Mouse (Mus musculus) lung, adult 2 months (tissue): ENCODE results near the gene Serf2. TPM values are rescaled to one million over a fixed set of nuclear protein-coding genes. Genes with fewer than 3 reads are reported as not detected.
A peak's percentile ranks its signal among the peaks of the same experiment; 100 is the strongest.

Experiments used
- DNase-seq: peaks from one replicate; pipeline ENCODE4 v3.0.0; 2022
- H3K4me1 ChIP-seq: fragments of 200-500 bp; 2 replicates; pipeline ENCODE4 v1.6.1; 2011; ENCODE audit warnings: low read length; ENCODE audit not compliant: control insufficient read depth, insufficient read depth
- H3K4me3 ChIP-seq: fragments of 200-500 bp; replicated peaks from 2 replicates; pipeline ENCODE3; 2011; ENCODE audit warnings: low read depth, mild to moderate bottlenecking, control low read depth, low read length; ENCODE audit errors: extremely low read depth
- CTCF ChIP-seq: fragments of 200-500 bp; IDR thresholded peaks from 2 replicates; pipeline ENCODE4 v1.5.1; 2011; ENCODE audit warnings: mild to moderate bottlenecking, low read length, control low read depth; ENCODE audit not compliant: insufficient read depth
- POLR2A ChIP-seq: fragments of 200-500 bp; IDR thresholded peaks from 2 replicates; pipeline ENCODE4 v1.6.1; 2011; ENCODE audit warnings: low read depth, mild to moderate bottlenecking, control low read depth, low read length, borderline replicate concordance; ENCODE audit errors: extremely low read depth
- WGBS: fragments of 180-500 bp; shearing (Covaris S2); methylation state at CpG from one replicate; pipeline ENCODE4 v1.1.7; 2018; 5-methylcytosine and 5-hydroxymethylcytosine counted together
- polyA plus RNA-seq: library from polyadenylated mRNA; depleted of rRNA; stranded (reverse); fragments of >200 nt; gene quantifications from 2 replicates; pipeline ENCODE4 v1.2.3, GENCODE M21; 2012; rRNA removed

The Serf2 gene
- 227 and 315 TPM in 2 replicates for polyA plus RNA-seq

DNA sequence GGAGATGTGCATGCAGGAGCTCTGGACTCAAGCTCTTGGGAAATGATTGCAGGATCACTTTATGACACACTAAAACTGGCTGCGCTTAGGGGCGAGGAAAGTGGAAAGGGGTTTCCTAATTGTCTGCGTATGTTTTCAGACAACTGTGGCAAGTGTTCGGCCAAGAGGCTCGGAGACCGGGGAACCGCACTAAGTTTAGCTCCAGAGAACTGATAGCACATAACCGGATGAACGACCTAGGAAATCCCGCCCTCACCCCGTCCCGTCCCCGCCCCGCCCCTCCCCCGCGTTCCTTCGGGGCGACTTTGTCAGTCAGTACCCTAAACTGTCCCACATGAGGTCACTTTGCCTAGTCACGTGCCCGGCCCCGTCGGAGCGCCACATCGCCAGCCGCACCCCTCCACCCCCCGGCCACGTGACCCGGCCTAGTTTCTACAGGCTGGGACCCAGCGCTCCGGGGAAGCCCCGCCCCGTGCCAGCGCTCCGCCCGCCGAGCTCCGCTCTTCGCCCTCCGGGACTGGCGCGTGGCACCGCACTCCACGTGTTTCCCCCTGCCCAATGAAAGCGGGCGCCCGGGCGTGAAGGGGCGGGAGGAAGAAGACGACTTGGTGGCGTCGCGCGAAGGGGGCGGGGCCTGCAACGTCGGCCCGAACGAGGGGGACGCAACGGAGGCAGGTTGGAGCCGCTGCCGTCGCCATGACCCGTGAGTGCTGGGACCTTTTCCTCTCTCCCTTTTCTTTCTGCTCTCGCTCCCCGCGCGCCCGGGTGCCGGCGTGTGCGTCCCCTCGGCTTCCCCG lies at the start of gene Serf2:
TSS of gene Serf2 (plus strand) at position 457 of the 797 bp plus-strand sequence.
- TF ChIP-seq CTCF = no peak
- TF ChIP-seq POLR2A = peak; percentile 98
- peak; percentile 99 for DNase-seq
- under 1% methylated on average over 71 of the region's 74 CpGs for WGBS
- no peaks in the 10 kb centered on the region; the same call in 1 of the 2 replicates for H3K4me1 ChIP-seq
- peak within 1 kb of the TSS; percentile 97 for H3K4me3 ChIP-seq

DNA sequence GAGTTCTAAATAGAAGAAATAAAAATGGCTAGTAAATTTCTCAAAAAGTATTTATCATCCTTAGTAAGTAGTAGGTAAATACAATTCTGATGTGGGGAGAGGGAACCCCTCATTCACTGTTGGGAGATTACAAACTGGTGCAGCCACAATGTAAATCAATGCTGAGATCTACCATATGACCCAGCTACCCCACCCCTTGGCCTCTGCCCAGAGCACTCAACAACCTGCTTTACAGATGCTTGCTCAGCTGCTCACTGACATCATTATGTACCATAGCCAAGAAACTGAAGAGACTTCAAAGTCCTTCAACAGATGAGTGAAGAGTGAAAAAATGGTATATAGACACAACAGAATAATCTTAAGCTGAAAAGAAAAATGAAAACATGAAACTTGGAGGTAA lies 45.7 kb upstream of the Serf2 start:
- DNase-seq = no peak
- TF ChIP-seq POLR2A (no peak), CTCF (no peak)
- no peak overlapping the region for H3K4me3 ChIP-seq
- H3K4me1 ChIP-seq = no peaks in the 10 kb centered on the region

DNA sequence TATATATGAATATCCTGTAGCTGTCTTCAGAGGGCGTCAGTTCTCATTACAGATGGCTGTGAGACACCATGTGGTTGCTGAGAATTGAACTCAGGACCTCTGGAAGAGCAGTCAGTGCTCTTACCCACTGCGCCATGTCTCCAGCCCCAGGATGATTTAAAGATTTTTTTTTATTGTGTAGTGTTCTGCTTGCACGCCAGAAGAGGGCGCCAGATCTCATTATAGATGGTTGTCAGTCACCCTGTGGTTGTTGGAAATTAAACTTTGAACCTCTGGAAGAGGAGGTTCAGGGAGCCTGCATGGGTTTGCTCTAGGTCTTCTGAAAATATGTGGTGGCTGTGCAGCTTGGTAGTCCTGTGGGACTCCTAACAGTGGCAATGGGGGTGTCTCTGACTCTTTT lies 40.8 kb upstream of the Serf2 start:
- no peak overlapping the region for H3K4me3 ChIP-seq
- 38% methylated on average over 4 of the region's 4 CpGs for WGBS
- H3K4me1 ChIP-seq = no peaks in the 10 kb centered on the region
- peak; percentile 49 for DNase-seq
- TF ChIP-seq CTCF (no peak), POLR2A (no peak)

DNA sequence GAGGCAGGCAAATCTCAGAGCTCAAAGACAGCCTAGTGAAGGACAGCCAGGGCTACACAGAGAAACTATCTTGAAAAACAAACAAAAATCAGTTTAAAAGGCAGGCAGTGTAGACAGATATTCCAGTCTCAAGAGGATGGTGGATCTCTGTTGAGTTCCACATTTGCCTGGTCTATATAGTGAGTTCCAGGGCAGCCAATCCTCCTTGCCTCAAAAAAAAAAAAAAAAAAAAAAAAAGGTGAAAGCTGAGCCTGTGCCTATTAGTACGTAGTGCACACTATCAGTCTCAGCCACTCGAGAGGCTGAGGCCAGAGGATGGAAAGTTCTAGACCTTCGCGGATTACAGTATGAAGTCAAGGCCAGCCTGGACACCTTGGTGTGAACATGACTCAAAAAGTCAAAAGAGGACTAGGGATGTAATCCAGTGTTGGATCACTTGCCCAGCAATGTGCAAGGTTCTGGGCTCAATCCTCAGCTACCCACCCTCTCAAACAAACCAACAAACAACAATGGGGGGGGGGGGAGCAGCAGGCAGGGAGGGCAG lies 36.1 kb upstream of the Serf2 start:
- under 1% methylated on average over 4 of the region's 4 CpGs for WGBS
- H3K4me1 ChIP-seq = peaks cover 4% of the 10 kb centered on the region
- no peak for DNase-seq
- peak overlapping the region; percentile 79 for H3K4me3 ChIP-seq
- TF ChIP-seq CTCF (no peak), POLR2A (no peak)

DNA sequence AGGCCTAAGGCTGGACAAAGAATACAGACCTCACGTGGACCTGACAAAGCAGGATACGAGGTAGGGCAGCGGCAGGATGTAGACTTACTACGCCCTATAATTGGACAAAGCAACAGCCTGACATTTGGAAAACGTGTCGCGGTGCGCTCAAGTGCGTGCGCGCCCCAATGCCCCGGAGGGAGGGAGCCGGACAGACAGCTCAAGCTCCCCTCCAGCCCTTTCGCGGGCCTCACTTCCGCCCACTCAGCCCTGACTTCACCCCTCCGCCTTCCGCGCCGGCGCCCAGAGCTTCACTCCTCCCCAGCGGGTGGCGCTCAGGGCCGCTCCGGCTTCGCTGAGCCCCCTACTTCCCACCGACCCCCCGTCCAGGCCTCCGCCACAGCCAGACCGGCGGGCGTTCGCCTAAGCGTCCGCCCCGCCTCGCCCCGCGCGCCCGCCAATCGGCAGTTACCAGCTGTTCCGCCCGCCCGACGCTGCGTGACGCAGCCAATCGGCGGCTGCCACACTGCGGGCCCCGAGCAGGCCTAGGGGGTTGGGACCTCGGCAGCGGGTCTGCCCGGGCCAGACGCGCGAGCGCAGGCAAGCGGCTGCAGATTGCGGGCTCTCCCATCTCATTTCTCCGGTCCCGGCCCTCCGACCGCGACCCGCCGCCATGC lies 35.5 kb upstream of the Serf2 start, which contains the start of the genes Pdia3 and Catsper2:
TSS of gene Pdia3 (plus strand) at position 389 of the 656 bp plus-strand sequence.
TSS of gene Catsper2 (minus strand) at position 406 of the 656 bp plus-strand sequence.
- TF ChIP-seq POLR2A (peak; percentile 89), CTCF (no peak)
- DNase-seq = peak; percentile 96
- WGBS = under 1% methylated on average over 66 of the region's 68 CpGs
- peak within 1 kb of the TSS; percentile 93 for H3K4me3 ChIP-seq
- H3K4me1 ChIP-seq = peaks cover 6% of the 10 kb centered on the region

DNA sequence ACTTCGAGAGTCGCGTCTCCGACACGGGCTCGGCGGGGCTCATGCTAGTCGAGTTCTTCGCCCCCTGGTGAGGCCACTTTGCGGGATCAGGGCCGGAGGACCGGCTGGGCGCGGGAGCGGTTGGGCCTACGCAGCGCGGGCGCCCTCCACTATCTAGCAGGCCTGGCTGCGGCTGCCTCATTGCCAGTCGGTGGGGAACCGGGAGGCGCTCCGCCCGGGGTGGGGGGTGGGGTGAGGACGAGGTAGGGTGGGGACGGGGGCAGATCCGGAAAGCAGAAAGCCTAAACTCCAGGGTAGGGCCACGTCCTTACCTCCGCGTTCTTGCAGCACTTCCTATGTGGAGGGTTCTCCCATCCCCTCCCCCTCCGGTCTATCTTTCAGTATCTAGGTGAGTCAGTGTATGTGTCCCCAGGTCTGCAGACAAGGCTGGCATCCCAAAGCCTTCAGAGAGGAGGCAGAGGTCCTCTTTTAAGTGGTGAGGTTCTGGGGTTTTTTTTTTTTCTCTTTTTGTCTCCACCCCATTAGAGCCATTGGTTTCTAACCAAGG lies 34.8 kb upstream of the Serf2 start:
- peak overlapping the region; percentile 93 for H3K4me3 ChIP-seq
- TF ChIP-seq CTCF = no peak
- TF ChIP-seq POLR2A = no peak; the same call in 1 of the 2 replicates
- DNase-seq = no peak
- 1% methylated on average over 31 of the region's 32 CpGs for WGBS
- peaks cover 8% of the 10 kb centered on the region for H3K4me1 ChIP-seq

DNA sequence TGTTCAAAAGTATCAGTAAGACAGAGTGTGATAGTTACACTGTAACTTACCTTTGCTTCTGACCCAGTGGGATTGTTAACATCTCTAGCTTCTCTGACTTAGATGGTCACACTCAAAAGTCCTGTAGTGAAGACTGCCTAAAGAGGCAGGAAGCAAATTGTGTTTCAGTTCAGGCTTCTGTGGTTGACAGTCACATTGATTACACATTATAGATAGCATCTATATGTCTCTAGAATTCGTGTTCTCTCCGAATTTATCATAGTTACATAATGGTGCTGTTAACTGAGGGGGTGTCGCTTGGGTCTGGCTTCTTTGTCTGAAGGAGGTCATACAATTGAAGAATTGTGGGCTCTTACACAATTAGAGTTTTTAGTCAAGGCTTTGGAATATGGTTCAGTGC lies 33.9 kb upstream of the Serf2 start:
- 21% methylated on average over 3 of the region's 3 CpGs for WGBS
- H3K4me1 ChIP-seq = peaks cover 10% of the 10 kb centered on the region
- DNase-seq = no peak
- no peak overlapping the region for H3K4me3 ChIP-seq
- no peak for TF ChIP-seq POLR2A
- no peak for TF ChIP-seq CTCF

DNA sequence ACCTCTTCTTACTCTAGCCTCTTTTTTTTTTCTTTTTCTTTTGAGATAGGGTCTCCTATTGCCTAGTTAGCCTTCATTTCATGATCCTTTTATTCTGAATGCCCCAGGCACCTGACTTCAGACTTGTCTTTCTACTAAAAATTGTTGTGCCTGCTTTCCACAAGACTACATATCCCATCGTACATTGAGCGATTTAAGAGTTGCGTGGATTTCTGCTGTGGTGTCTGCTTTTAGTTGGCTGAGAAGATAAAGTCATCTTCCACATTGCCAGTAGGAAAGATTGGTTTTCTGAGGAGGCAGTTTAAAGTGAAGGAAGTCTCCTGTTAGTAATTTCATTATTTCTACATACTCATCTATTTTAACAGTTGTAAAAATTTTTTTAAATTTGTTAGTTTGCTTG lies 33.4 kb upstream of the Serf2 start:
- WGBS = 57% methylated on average over 3 of the region's 3 CpGs
- DNase-seq = no peak
- peaks cover 10% of the 10 kb centered on the region for H3K4me1 ChIP-seq
- no peak overlapping the region for H3K4me3 ChIP-seq
- TF ChIP-seq POLR2A (no peak), CTCF (no peak)

DNA sequence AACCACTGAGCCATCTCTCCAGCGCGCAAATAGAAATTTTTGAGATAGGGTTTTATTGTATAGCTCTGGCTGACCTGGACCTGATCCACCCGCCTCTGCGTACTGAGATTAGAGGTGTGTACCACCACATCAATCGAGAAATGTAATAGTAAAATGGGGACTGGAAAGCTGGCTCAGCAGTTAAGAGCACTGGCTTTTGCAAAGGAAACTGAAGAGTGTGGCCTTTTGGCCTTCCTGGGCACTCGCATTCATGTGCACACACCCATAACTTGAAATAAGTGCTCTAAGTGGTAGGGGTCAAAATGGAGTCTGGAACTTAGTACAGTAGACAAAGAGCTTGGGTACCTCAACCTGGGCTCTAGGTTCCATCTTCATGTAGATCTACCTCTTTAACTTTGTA lies 32.6 kb upstream of the Serf2 start:
- DNase-seq = no peak

More for the DNA sequence above, 32.6 kb upstream of the Serf2 start:
- Histone ChIP-seq H3K4me3 (no peak overlapping the region), H3K4me1 (peaks cover 10% of the 10 kb centered on the region)
- TF ChIP-seq CTCF (no peak), POLR2A (no peak)
- 69% methylated on average over 6 of the region's 6 CpGs for WGBS
